Mouse (Mus musculus): ENCODE results near the gene Rfx4.

Gene Rfx4

GRCm38 (mm10) chr10:84755786-84756203 is at the start of gene Rfx4:
Gene Rfx4 (plus strand): TSS chr10:84756062.
- DNase-seq (ENCODE audit: extremely low read depth, low read depth), result no peak

GRCm38 (mm10) chr10:84706543-84706942 is 49.3 kb upstream of the Rfx4 start:
- no peak for DNase-seq (ENCODE audit: extremely low read depth, low read depth)

GRCm38 (mm10) chr10:84707226-84707625 is 48.6 kb upstream of the Rfx4 start:
- no peak for DNase-seq (ENCODE audit: extremely low read depth, low read depth)

GRCm38 (mm10) chr10:84707752-84708530 is 47.9 kb upstream of the Rfx4 start:
- DNase-seq (ENCODE audit: extremely low read depth, low read depth), result no peak

GRCm38 (mm10) chr10:84710192-84710591 is 45.7 kb upstream of the Rfx4 start:
- no peak for DNase-seq (ENCODE audit: extremely low read depth, low read depth)

- DNase-seq (ENCODE audit: extremely low read depth, low read depth), result no peak
Measured at GRCm38 (mm10) chr10:84710827-84711226, 45.0 kb upstream of the Rfx4 start.

- DNase-seq (ENCODE audit: extremely low read depth, low read depth), result no peak
Measured at GRCm38 (mm10) chr10:84711479-84711878, 44.4 kb upstream of the Rfx4 start.

- no peak for DNase-seq (ENCODE audit: extremely low read depth, low read depth)
Measured at GRCm38 (mm10) chr10:84711940-84712339, 43.9 kb upstream of the Rfx4 start.

- DNase-seq (ENCODE audit: extremely low read depth, low read depth), result no peak
Measured at GRCm38 (mm10) chr10:84712532-84712931, 43.3 kb upstream of the Rfx4 start.

- no peak for DNase-seq (ENCODE audit: extremely low read depth, low read depth)
Measured at GRCm38 (mm10) chr10:84713043-84713442, 42.8 kb upstream of the Rfx4 start.

- no peak for DNase-seq (ENCODE audit: extremely low read depth, low read depth)
Measured at GRCm38 (mm10) chr10:84715639-84716038, 40.2 kb upstream of the Rfx4 start.

GRCm38 (mm10) chr10:84716581-84716980 is 39.3 kb upstream of the Rfx4 start:
- DNase-seq (ENCODE audit: extremely low read depth, low read depth), result no peak

GRCm38 (mm10) chr10:84722711-84723110 is 33.2 kb upstream of the Rfx4 start:
- no peak for DNase-seq (ENCODE audit: extremely low read depth, low read depth)

GRCm38 (mm10) chr10:84727005-84727404 is 28.9 kb upstream of the Rfx4 start:
- no peak for DNase-seq (ENCODE audit: extremely low read depth, low read depth)

GRCm38 (mm10) chr10:84727760-84728159 is 28.1 kb upstream of the Rfx4 start:
- no peak for DNase-seq (ENCODE audit: extremely low read depth, low read depth)

GRCm38 (mm10) chr10:84730078-84730477 is 25.8 kb upstream of the Rfx4 start:
- no peak for DNase-seq (ENCODE audit: extremely low read depth, low read depth)

GRCm38 (mm10) chr10:84730956-84731355 is 24.9 kb upstream of the Rfx4 start:
- no peak for DNase-seq (ENCODE audit: extremely low read depth, low read depth)

GRCm38 (mm10) chr10:84733511-84733910 is 22.4 kb upstream of the Rfx4 start:
- no peak for DNase-seq (ENCODE audit: extremely low read depth, low read depth)

- DNase-seq (ENCODE audit: extremely low read depth, low read depth), result no peak
Measured at GRCm38 (mm10) chr10:84754851-84755785, 744 bp upstream of the Rfx4 start.

- no peak for DNase-seq (ENCODE audit: extremely low read depth, low read depth)
Measured at GRCm38 (mm10) chr10:84756435-84757095, 703 bp downstream of the Rfx4 start.

- no peak for DNase-seq (ENCODE audit: extremely low read depth, low read depth)
Measured at GRCm38 (mm10) chr10:84757426-84758199, 1.8 kb downstream of the Rfx4 start.
